Mouse (Mus musculus) limb, embryonic 14.5 days (tissue): ENCODE data around the gene Stk10. TPM values are rescaled to one million over a fixed set of nuclear protein-coding genes. Genes with fewer than 3 reads are reported as not detected.

Experiments used
- ATAC-seq: fragments of 200-750 bp; cut with Nextera tagmentation; 2 replicates; pipeline ENCODE4 v1.8.0; 2017; ENCODE audit warnings: low read depth, moderate number of reproducible peaks, moderate TSS enrichment; ENCODE audit not compliant: low FRiP score
- DNase-seq: peaks from one replicate; pipeline ENCODE4 v3.0.0-alpha.2; 2015; ENCODE audit warnings: low spot score
- H3K27ac ChIP-seq: fragments of 300-500 bp; sonication (generic); replicated peaks from 2 replicates; pipeline ENCODE4 v1.5.1; 2014; ENCODE audit warnings: low read depth, mild to moderate bottlenecking, low read length, moderate library complexity, mixed read lengths
- H3K27me3 ChIP-seq: fragments of 300-500 bp; sonication (generic); 2 replicates; pipeline ENCODE4 v1.6.1; 2014; ENCODE audit warnings: low read length, mixed read lengths; ENCODE audit not compliant: control insufficient read depth, insufficient read depth
- H3K36me3 ChIP-seq: fragments of 300-500 bp; sonication (generic); 2 replicates; pipeline ENCODE4 v1.6.1; 2014; ENCODE audit warnings: mild to moderate bottlenecking, low read length, moderate library complexity, mixed read lengths; ENCODE audit not compliant: control insufficient read depth, insufficient read depth
- H3K4me1 ChIP-seq: fragments of 300-500 bp; sonication (generic); 2 replicates; pipeline ENCODE4 v1.6.1; 2014; ENCODE audit warnings: antibody characterized with exemption, low read length, mixed read lengths; ENCODE audit not compliant: control insufficient read depth, insufficient read depth
- H3K4me2 ChIP-seq: fragments of 300-500 bp; sonication (generic); replicated peaks from 2 replicates; pipeline ENCODE4 v1.6.1; 2014; ENCODE audit warnings: low read depth, mild to moderate bottlenecking, low read length, moderate library complexity; ENCODE audit not compliant: severe bottlenecking
- H3K4me3 ChIP-seq: fragments of 300-500 bp; sonication (generic); replicated peaks from 2 replicates; pipeline ENCODE4 v1.5.1; 2014; ENCODE audit warnings: low read length
- H3K9ac ChIP-seq: fragments of 300-500 bp; sonication (generic); 2 replicates; pipeline ENCODE4 v1.6.1; 2014; ENCODE audit warnings: mild to moderate bottlenecking, low read depth, low read length, moderate library complexity; ENCODE audit not compliant: severe bottlenecking
- H3K9me3 ChIP-seq: fragments of 300-500 bp; sonication (generic); 2 replicates; pipeline ENCODE4 v1.6.1; 2016; ENCODE audit warnings: low read length; ENCODE audit not compliant: control insufficient read depth
- POLR2A ChIP-seq: fragments of 200-500 bp; IDR thresholded peaks from 2 replicates; pipeline ENCODE4 v1.8.0; 2012; ENCODE audit warnings: inconsistent platforms, mild to moderate bottlenecking, moderate library complexity, borderline replicate concordance; ENCODE audit not compliant: insufficient read depth, insufficient read length; ENCODE audit errors: extremely low read depth
- WGBS: fragments of 180-500 bp; shearing (Covaris S2); extraction: QIAGEN DNeasy Blood & Tissue Kit; methylation state at CpG from one replicate; pipeline ENCODE4 v1.1.7; 2014; 5-methylcytosine and 5-hydroxymethylcytosine counted together
- polyA plus RNA-seq, 2 experiments: library from polyadenylated mRNA; depleted of rRNA in 1 of 2; stranded (reverse) in 1 of 2; unstranded in 1 of 2; fragments of >200 nt; fragmentation: Nextera tagmentation in 1 of 2; extraction: Ambion mirVana in 1 of 2; gene quantifications; 2 replicates each; pipeline versions ENCODE4 v1.2.1 to v1.2.3; 2012 to 2014

Stk10 gene
- polyA plus RNA-seq, 2 experiments = 1.9 to 7.1 TPM

DNA sequence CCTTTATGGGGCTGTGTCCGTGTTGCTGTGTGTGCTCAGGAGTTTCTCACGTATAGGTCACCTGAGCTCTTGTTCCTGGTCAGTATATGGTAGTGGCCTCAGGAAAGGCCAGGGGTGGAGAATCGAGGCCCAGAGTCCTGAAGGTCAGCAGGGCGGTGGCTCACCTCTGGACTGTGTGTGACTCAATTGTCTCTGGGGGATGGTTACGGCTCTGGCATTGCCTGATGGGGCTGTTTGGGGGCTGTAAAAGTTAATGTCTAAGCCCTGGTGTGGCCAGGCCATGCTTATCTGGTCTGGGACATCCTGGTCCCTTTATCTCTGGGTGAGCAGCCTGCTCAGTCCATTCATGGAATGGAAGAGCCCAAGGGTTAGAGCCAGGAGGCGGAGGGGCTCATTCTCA is 33.1 kb downstream of the Stk10 start:
- no peak for TF ChIP-seq POLR2A
- peaks cover 14% of the 10 kb centered on the region for H3K4me1 ChIP-seq
- no peak for ATAC-seq
- no peaks in the 10 kb centered on the region for H3K27me3 ChIP-seq
- no peak overlapping the region for H3K4me2 ChIP-seq
- H3K27ac ChIP-seq = no peak overlapping the region
- 69% methylated on average over 6 of the region's 6 CpGs for WGBS
- H3K4me3 ChIP-seq = no peak overlapping the region
- H3K36me3 ChIP-seq = no peaks in the 10 kb centered on the region
- no peak overlapping the region for H3K9ac ChIP-seq
- no peaks in the 10 kb centered on the region for H3K9me3 ChIP-seq
- no peak for DNase-seq

DNA sequence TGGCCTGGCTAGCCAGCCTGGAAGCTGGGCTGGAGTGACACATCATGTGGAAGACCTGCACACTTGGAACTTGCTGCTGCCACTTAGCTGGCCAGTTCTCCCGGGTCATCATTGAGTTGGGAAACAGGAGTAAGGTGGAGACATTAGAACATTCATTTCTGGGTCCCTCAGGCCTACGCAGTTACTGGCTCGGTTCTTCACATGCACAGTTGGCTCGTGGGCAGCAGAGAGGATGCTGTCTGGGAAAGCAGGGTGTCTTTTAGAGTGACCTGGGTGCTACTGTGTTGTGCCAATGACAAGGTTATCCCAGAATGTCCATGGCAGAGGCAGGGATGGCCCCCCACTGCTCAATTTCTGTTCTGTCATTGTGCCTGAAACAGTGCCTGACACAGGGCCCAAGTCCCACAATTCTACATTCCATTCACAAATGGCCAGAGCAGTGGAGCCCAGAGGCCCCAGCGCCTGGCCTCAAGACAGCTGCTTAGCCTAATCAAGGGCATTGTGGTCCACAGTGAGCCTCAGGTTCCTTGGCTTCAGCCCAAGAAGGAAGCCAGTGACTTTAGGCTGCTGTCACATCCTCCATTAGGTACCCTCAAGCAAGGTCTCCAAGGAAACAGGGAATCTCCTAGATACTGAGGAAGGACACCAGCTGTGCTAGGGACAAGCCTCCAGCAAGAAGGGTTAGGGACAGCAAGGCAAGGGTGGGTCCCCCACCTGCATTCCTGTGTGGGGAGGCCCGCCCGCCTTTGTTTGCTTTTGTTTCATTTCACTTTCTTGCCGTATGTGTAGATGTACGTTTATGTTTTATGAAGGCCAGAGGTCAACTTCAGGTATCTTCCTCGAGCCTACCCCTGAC is 34.1 kb downstream of the Stk10 start:
- 83% methylated on average over 10 of the region's 10 CpGs for WGBS
- no peak overlapping the region for H3K4me3 ChIP-seq
- no peak overlapping the region for H3K27ac ChIP-seq
- H3K36me3 ChIP-seq = no peaks in the 10 kb centered on the region
- no peaks in the 10 kb centered on the region for H3K9me3 ChIP-seq
- no peak for ATAC-seq
- no peaks in the 10 kb centered on the region for H3K27me3 ChIP-seq
- no peak for DNase-seq
- peaks cover 14% of the 10 kb centered on the region for H3K4me1 ChIP-seq
- no peak for TF ChIP-seq POLR2A
- no peak overlapping the region for H3K9ac ChIP-seq
- no peak overlapping the region for H3K4me2 ChIP-seq

GRCm38 (mm10) chr11:32568060-32568459 is 35.0 kb downstream of the Stk10 start:
- H3K4me2 ChIP-seq = no peak overlapping the region
- H3K27me3 ChIP-seq = no peaks in the 10 kb centered on the region
- H3K9ac ChIP-seq = no peak overlapping the region
- no peak overlapping the region for H3K4me3 ChIP-seq
- H3K4me1 ChIP-seq = peaks cover 14% of the 10 kb centered on the region
- 76% methylated on average over 7 of the region's 7 CpGs for WGBS
- ATAC-seq = no peak
- TF ChIP-seq POLR2A = no peak
- no peaks in the 10 kb centered on the region for H3K36me3 ChIP-seq
- H3K27ac ChIP-seq = no peak overlapping the region
- no peaks in the 10 kb centered on the region for H3K9me3 ChIP-seq
- no peak for DNase-seq

DNA sequence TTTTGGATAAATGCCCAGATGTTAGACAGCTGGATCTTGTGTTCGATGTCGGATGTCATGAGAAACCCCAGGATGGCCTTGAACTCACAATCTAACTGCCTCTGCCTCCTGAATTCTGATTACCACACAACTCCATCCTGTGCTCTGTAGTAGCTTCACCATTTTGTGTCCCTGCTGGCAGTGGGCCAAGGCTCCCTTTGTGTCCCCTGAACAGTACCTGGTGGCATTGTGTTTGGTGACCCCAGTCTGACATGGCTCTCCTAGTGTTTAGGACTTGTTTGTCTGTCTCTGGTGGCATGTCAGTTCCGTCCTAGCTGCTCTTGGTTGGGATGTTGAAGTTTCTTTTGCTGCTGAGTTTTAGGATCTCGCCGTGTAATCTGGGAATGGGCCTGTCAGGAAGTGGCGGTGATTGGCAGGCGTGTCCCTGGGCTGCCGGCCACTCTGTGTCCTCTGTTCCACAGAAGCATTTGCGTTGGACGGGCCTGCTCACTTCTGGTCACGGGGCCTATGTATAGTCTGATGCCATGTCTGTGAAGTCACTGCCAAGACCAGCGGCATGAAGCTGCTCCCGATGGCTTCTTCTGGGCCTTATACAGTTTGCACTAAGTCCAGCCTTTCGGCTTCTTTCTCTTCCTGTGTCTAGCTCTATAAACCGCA is 35.7 kb downstream of the Stk10 start:
- no peak for TF ChIP-seq POLR2A
- no peaks in the 10 kb centered on the region for H3K9me3 ChIP-seq
- no peaks in the 10 kb centered on the region for H3K27me3 ChIP-seq
- H3K27ac ChIP-seq = no peak overlapping the region
- DNase-seq = no peak
- no peak overlapping the region for H3K4me2 ChIP-seq
- no peak for ATAC-seq
- peaks cover 10% of the 10 kb centered on the region for H3K4me1 ChIP-seq
- no peaks in the 10 kb centered on the region for H3K36me3 ChIP-seq
- H3K4me3 ChIP-seq = no peak overlapping the region
- WGBS = 91% methylated on average over 15 of the region's 15 CpGs
- H3K9ac ChIP-seq = no peak overlapping the region

DNA sequence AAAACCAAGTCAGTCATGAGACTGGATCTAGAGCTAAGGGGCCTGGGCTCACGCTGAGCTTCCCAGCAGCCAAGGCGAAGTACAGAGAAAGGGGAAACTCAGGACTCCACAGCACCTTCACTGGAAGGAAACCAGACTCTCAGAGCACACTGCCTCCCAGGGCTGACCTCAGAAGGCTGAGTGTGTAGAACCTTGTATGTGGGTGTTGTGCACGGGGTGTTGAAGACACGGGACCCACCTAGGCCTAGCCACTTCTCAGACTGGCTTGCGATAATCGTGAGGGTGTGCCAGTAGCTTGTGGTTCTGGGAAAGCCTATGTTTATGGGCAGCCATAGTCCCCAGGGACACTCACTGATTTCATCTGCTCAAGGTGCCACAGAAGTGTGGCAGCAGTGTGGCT is 38.0 kb downstream of the Stk10 start:
- TF ChIP-seq POLR2A = no peak
- H3K27ac ChIP-seq = no peak overlapping the region
- no peaks in the 10 kb centered on the region for H3K27me3 ChIP-seq
- H3K9ac ChIP-seq = no peak overlapping the region
- H3K36me3 ChIP-seq = no peaks in the 10 kb centered on the region
- ATAC-seq (no peak), DNase-seq (no peak)
- H3K4me1 ChIP-seq = no peaks in the 10 kb centered on the region
- no peak overlapping the region for H3K4me2 ChIP-seq
- H3K4me3 ChIP-seq = no peak overlapping the region
- WGBS = 88% methylated on average over 6 of the region's 6 CpGs
- H3K9me3 ChIP-seq = no peaks in the 10 kb centered on the region
